Mouse (Mus musculus) lung, postnatal 36 days (tissue): ENCODE data around the gene Tmem200b.

Experiments
- DNase-seq: peaks from one replicate; pipeline ENCODE4 v3.0.0; 2022; ENCODE audit warnings: mixed read lengths

Gene Tmem200b

GRCm38 (mm10) chr4:131911521-131911920, 10.1 kb upstream of the Tmem200b start:
- DNase-seq, result no peak

- peak; percentile 78 for DNase-seq
Measured at GRCm38 (mm10) chr4:131913526-131913925, 8.0 kb upstream of the Tmem200b start.

- no peak for DNase-seq
Measured at GRCm38 (mm10) chr4:131914046-131914643, 7.4 kb upstream of the Tmem200b start.

- DNase-seq, result no peak
Measured at GRCm38 (mm10) chr4:131914891-131915469, 6.6 kb upstream of the Tmem200b start.

- DNase-seq, result no peak
Measured at GRCm38 (mm10) chr4:131915821-131916328, 5.7 kb upstream of the Tmem200b start.

- DNase-seq, result peak; percentile 91
Measured at GRCm38 (mm10) chr4:131916425-131916824, 5.1 kb upstream of the Tmem200b start.

GRCm38 (mm10) chr4:131917010-131917555, 4.5 kb upstream of the Tmem200b start:
- no peak for DNase-seq

- no peak for DNase-seq
Measured at GRCm38 (mm10) chr4:131918026-131918533, 3.5 kb upstream of the Tmem200b start.

- DNase-seq, result peak; percentile 46
Measured at GRCm38 (mm10) chr4:131918711-131919500, 2.7 kb upstream of the Tmem200b start.

- no peak for DNase-seq
Measured at GRCm38 (mm10) chr4:131919506-131920140, 1.9 kb upstream of the Tmem200b start.

GRCm38 (mm10) chr4:131920141-131920594, 1.4 kb upstream of the Tmem200b start:
- DNase-seq, result peak; percentile 56

- peak; percentile 42 for DNase-seq
Measured at GRCm38 (mm10) chr4:131920595-131921351, 798 bp upstream of the Tmem200b start.

- no peak for DNase-seq
Measured at GRCm38 (mm10) chr4:131922404-131922803, 833 bp downstream of the Tmem200b start.

GRCm38 (mm10) chr4:131924096-131924810, 2.7 kb downstream of the Tmem200b start:
- DNase-seq, result peak; percentile 44

GRCm38 (mm10) chr4:131929146-131929545, 7.6 kb downstream of the Tmem200b start:
- no peak for DNase-seq

- DNase-seq, result no peak
Measured at GRCm38 (mm10) chr4:131939459-131939858, 17.9 kb downstream of the Tmem200b start.

GRCm38 (mm10) chr4:131940846-131941245, 19.3 kb downstream of the Tmem200b start:
- DNase-seq, result no peak

GRCm38 (mm10) chr4:131947848-131948247, 26.3 kb downstream of the Tmem200b start:
- DNase-seq, result no peak

- DNase-seq, result no peak
Measured at GRCm38 (mm10) chr4:131949903-131950302, 28.3 kb downstream of the Tmem200b start.

GRCm38 (mm10) chr4:131950657-131951056, 29.1 kb downstream of the Tmem200b start:
- DNase-seq, result no peak

- peak; percentile 33 for DNase-seq
Measured at GRCm38 (mm10) chr4:131957161-131957560, 35.6 kb downstream of the Tmem200b start.
